8 mouse cellular contexts compared by ENCODE assay signal in genomic region chr2:173019790-173020189, GRCm38 (mm10). TPM values are rescaled to one million over a fixed set of nuclear protein-coding genes. Genes with fewer than 3 reads are reported as not detected.
DNase-seq lines count a peak whose midpoint lies in the region; ATAC-seq and TF ChIP-seq lines count a peak whose summit lies in the region.

No protein-coding gene starts in this region.

- no peak for TF ChIP-seq POLR2A in bone marrow macrophage, adult 2 months (IDR thresholded peaks at IDR 0.05; ENCODE audit: borderline replicate concordance, low read depth, low read length)
- peak; percentile 31 for TF ChIP-seq POLR2A in myocyte (IDR thresholded peaks at IDR 0.05; ENCODE audit: insufficient read length, low read depth)

- peaks cover 21% of the 10 kb centered on the region for H3K79me2 ChIP-seq in myocyte (ENCODE audit: control insufficient read depth, insufficient read depth)

- no peak for TF ChIP-seq CTCF in bone marrow macrophage, adult 2 months (IDR thresholded peaks at IDR 0.05; ENCODE audit: low read depth, low read length)
- no peak for TF ChIP-seq CTCF in kidney, postnatal 0 days (IDR thresholded peaks at IDR 0.05; ENCODE audit: low read depth)

- peaks cover 28% of the 10 kb centered on the region for H3K4me1 ChIP-seq in bone marrow macrophage, adult 2 months (ENCODE audit: control insufficient read depth, insufficient read depth, low read length)
- peaks cover 47% of the 10 kb centered on the region for H3K4me1 ChIP-seq in heart, embryonic 12.5 days (replicated peaks)
- H3K4me1 ChIP-seq in kidney, postnatal 0 days (replicated peaks; ENCODE audit: insufficient read depth, low read length): peaks cover 18% of the 10 kb centered on the region
- peaks cover 46% of the 10 kb centered on the region for H3K4me1 ChIP-seq in liver, embryonic 11.5 days (replicated peaks; ENCODE audit: control insufficient read depth, insufficient read depth, low read length)

- peak; percentile 66 for ATAC-seq in erythroblast, adult 5-6 weeks (replicated peaks; ENCODE audit: low FRiP score, poor library complexity, severe bottlenecking)
- peak; percentile 82 for ATAC-seq in heart, embryonic 12.5 days (ENCODE audit: insufficient number of reproducible peaks, low FRiP score)
- peak; percentile 60 for ATAC-seq in kidney, postnatal 0 days (replicated peaks; ENCODE audit: low FRiP score, low read depth)
- ATAC-seq in liver, embryonic 11.5 days (replicated peaks; ENCODE audit: low FRiP score): peak; percentile 77

- peak overlapping the region; percentile 87 for H3K4me2 ChIP-seq in heart, embryonic 12.5 days
- peak overlapping the region; percentile 70 for H3K4me2 ChIP-seq in kidney, postnatal 0 days (ENCODE audit: low read length)
- peak overlapping the region; percentile 86 for H3K4me2 ChIP-seq in liver, embryonic 11.5 days
- H3K4me2 ChIP-seq in myocyte (ENCODE audit: low read depth): peak overlapping the region; percentile 83

- peaks cover 25% of the 10 kb centered on the region for H3K36me3 ChIP-seq in heart, embryonic 12.5 days
- peaks cover 4% of the 10 kb centered on the region; the same call in 1 of the 2 replicates for H3K36me3 ChIP-seq in kidney, postnatal 0 days (ENCODE audit: insufficient read depth, low read length)
- peaks cover 20% of the 10 kb centered on the region for H3K36me3 ChIP-seq in liver, embryonic 11.5 days (ENCODE audit: control insufficient read depth, insufficient read depth, low read length)
- H3K36me3 ChIP-seq in myocyte (ENCODE audit: control insufficient read depth, insufficient read depth): no peaks in the 10 kb centered on the region

- no peaks in the 10 kb centered on the region; the same call in 1 of the 2 replicates for H3K27me3 ChIP-seq in heart, embryonic 12.5 days (replicated peaks)
- H3K27me3 ChIP-seq in kidney, postnatal 0 days (ENCODE audit: insufficient read depth, low read length): no peaks in the 10 kb centered on the region
- H3K27me3 ChIP-seq in liver, embryonic 11.5 days (replicated peaks; ENCODE audit: control insufficient read depth, insufficient read depth, low read length): no peaks in the 10 kb centered on the region; the same call in 1 of the 2 replicates
- no peaks in the 10 kb centered on the region for H3K27me3 ChIP-seq in myocyte (ENCODE audit: control insufficient read depth, insufficient read depth, insufficient read length)

- no peak overlapping the region for H3ac ChIP-seq in myocyte (ENCODE audit: control insufficient read depth, insufficient read length)

- H3K9me3 ChIP-seq in heart, embryonic 12.5 days (replicated peaks): no peaks in the 10 kb centered on the region
- no peaks in the 10 kb centered on the region for H3K9me3 ChIP-seq in kidney, postnatal 0 days (replicated peaks; ENCODE audit: low read length)
- no peaks in the 10 kb centered on the region for H3K9me3 ChIP-seq in liver, embryonic 11.5 days (ENCODE audit: control insufficient read depth, low read length)

- peak overlapping the region; percentile 64 for H3K9ac ChIP-seq in heart, embryonic 12.5 days
- H3K9ac ChIP-seq in kidney, postnatal 0 days (ENCODE audit: low read depth, low read length): no peak overlapping the region
- peak overlapping the region; percentile 67 for H3K9ac ChIP-seq in liver, embryonic 11.5 days (ENCODE audit: low read depth, low read length)

- DNase-seq in 3T3-L1 (ENCODE audit: low read depth, low spot score): peak; percentile 60
- peak; percentile 95 for DNase-seq in kidney, postnatal 0 days (ENCODE audit: low spot score)
- peak; percentile 89 for DNase-seq in liver, embryonic 11.5 days (ENCODE audit: low spot score)
- peak; percentile 96 to 97 for DNase-seq in spleen, postnatal 4 days (ENCODE audit: low spot score in 2 of 2)

- WGBS in heart, embryonic 12.5 days: under 1% methylated on average over 29 of the region's 29 CpGs
- under 1% methylated on average over 29 of the region's 29 CpGs for WGBS in kidney, postnatal 0 days
- 1% methylated on average over 19 of the region's 29 CpGs for WGBS in liver, embryonic 11.5 days

- H3K4me3 ChIP-seq in bone marrow macrophage, adult 2 months (ENCODE audit: insufficient read depth, low read length): peak overlapping the region; percentile 63
- peak overlapping the region; percentile 44 for H3K4me3 ChIP-seq in heart, embryonic 12.5 days
- peak overlapping the region; percentile 27 for H3K4me3 ChIP-seq in kidney, postnatal 0 days (replicated peaks; ENCODE audit: low read depth, low read length)
- H3K4me3 ChIP-seq in liver, embryonic 11.5 days (ENCODE audit: low read depth, low read length): peak overlapping the region; percentile 40
- H3K4me3 ChIP-seq in myocyte: no peak overlapping the region

- no peak overlapping the region for H3K27ac ChIP-seq in bone marrow macrophage, adult 2 months (ENCODE audit: insufficient read depth, low read depth, low read length)
- H3K27ac ChIP-seq in heart, embryonic 12.5 days (ENCODE audit: poor library complexity, severe bottlenecking): peak overlapping the region; percentile 64
- H3K27ac ChIP-seq in kidney, postnatal 0 days: no peak overlapping the region
- peak overlapping the region; percentile 46; the same call in 1 of the 2 replicates for H3K27ac ChIP-seq in liver, embryonic 11.5 days (ENCODE audit: low read depth, low read length)

TF ChIP-seq in myocyte, 11 proteins besides CTCF, POLR2A, EP300 and RAD21:
- no peak for TF ChIP-seq REST (IDR thresholded peaks at IDR 0.05; ENCODE audit: insufficient read depth, insufficient read length)
- peak; percentile 77 for TF ChIP-seq USF1 (IDR thresholded peaks at IDR 0.05; ENCODE audit: low read depth)
- TF ChIP-seq MYOD1 (IDR thresholded peaks at IDR 0.05; ENCODE audit: control insufficient read depth in 1 of 3, insufficient read length in 2 of 3, low read depth in 2 of 3): peak in 1 of 3 experiments; percentile 17
TF ChIP-seq in myocyte: peak in this region for 2.

RNA-seq across cellular contexts. Expression of gene Rbm38, which starts 0.5 kb away (rescaled TPM):
- 14.6 and 16.3 TPM in 2 replicates for polyA plus RNA-seq in bone marrow macrophage, adult 2 months (2012; ENCODE audit: insufficient read depth, insufficient read length, missing spikeins)
- total RNA-seq in erythroblast, adult 5-6 weeks (2015; ENCODE audit: low replicate concordance): 1,075 and 1,106 TPM in 2 replicates
- total RNA-seq in erythroblast, adult 5-6 weeks (2017; ENCODE audit: low replicate concordance): 502 and 855 TPM in 2 replicates
- 146 and 147 TPM in 2 replicates for polyA plus RNA-seq in heart, embryonic 12.5 days (2016; fragmentation: Nextera tagmentation; extraction: Ambion mirVana)
- 20.9 and 21.2 TPM in 2 replicates for polyA plus RNA-seq in kidney, postnatal 0 days (2015; fragmentation: Nextera tagmentation; extraction: Ambion mirVana)
- 209 and 222 TPM in 2 replicates for polyA plus RNA-seq in liver, embryonic 11.5 days (2014; fragmentation: Nextera tagmentation; extraction: Ambion mirVana)
- 124 TPM for polyA plus RNA-seq in myocyte (2012; fragmentation: generic; extraction: Trizol)

RNA-seq across cellular contexts. Expression of gene Rae1, which starts 19.9 kb away (rescaled TPM):
- 28.4 and 30.4 TPM in 2 replicates for polyA plus RNA-seq in bone marrow macrophage, adult 2 months (2012; ENCODE audit: insufficient read depth, insufficient read length, missing spikeins)
- total RNA-seq in erythroblast, adult 5-6 weeks (2015; ENCODE audit: low replicate concordance): 46.4 and 52.5 TPM in 2 replicates
- 59.4 and 91.0 TPM in 2 replicates for total RNA-seq in erythroblast, adult 5-6 weeks (2017; ENCODE audit: low replicate concordance)
- 102 and 103 TPM in 2 replicates for polyA plus RNA-seq in heart, embryonic 12.5 days (2016; fragmentation: Nextera tagmentation; extraction: Ambion mirVana)
- 117 and 124 TPM in 2 replicates for polyA plus RNA-seq in kidney, postnatal 0 days (2015; fragmentation: Nextera tagmentation; extraction: Ambion mirVana)
- polyA plus RNA-seq in liver, embryonic 11.5 days (2014; fragmentation: Nextera tagmentation; extraction: Ambion mirVana): 172 and 181 TPM in 2 replicates
- 68.4 TPM for polyA plus RNA-seq in myocyte (2012; fragmentation: generic; extraction: Trizol)

RNA-seq across cellular contexts. Expression of gene Spo11, which starts 42.3 kb away (rescaled TPM):
- polyA plus RNA-seq in bone marrow macrophage, adult 2 months (2012; ENCODE audit: insufficient read depth, insufficient read length, missing spikeins): not detected in 2 replicates
- not detected in 2 replicates for total RNA-seq in erythroblast, adult 5-6 weeks (2015; ENCODE audit: low replicate concordance)
- total RNA-seq in erythroblast, adult 5-6 weeks (2017; ENCODE audit: low replicate concordance): not detected in 2 replicates
- polyA plus RNA-seq in heart, embryonic 12.5 days (2016; fragmentation: Nextera tagmentation; extraction: Ambion mirVana): 0.26 and 0.30 TPM in 2 replicates
- polyA plus RNA-seq in kidney, postnatal 0 days (2015; fragmentation: Nextera tagmentation; extraction: Ambion mirVana): 0.10 and 0.11 TPM in 2 replicates
- 0.13 TPM in 1 of 2 replicates, not detected in the other for polyA plus RNA-seq in liver, embryonic 11.5 days (2014; fragmentation: Nextera tagmentation; extraction: Ambion mirVana)
- polyA plus RNA-seq in myocyte (2012; fragmentation: generic; extraction: Trizol): not detected

Comparison
In these comparisons a context has a peak if more than half of its experiments do, and no peak if none do; other contexts are left out.
1. H3K27ac ChIP-seq: peak in heart, embryonic 12.5 days (single experiment) and liver, embryonic 11.5 days (single experiment); none in bone marrow macrophage, adult 2 months (single experiment) and kidney, postnatal 0 days (single experiment).
2. Peak in every context shown above with its lines, with median percentiles within 50 percentile points of each other: DNase-seq, ATAC-seq and H3K4me2 ChIP-seq.